Mouse (Mus musculus) bone marrow macrophage, adult 2 months (primary cell): Measurements from ENCODE around the gene Stat4.

ENCODE experiments used
- CTCF ChIP-seq: IDR thresholded peaks from 2 replicates; pipeline ENCODE4 v1.5.1; 2012; ENCODE audit warnings: low read depth, mild to moderate bottlenecking, low read length, moderate library complexity
- POLR2A ChIP-seq: IDR thresholded peaks from 2 replicates; pipeline ENCODE4 v1.6.1; 2012; ENCODE audit warnings: mild to moderate bottlenecking, low read depth, low read length, borderline replicate concordance

GRCm38 (mm10) chr1:52156351-52156750 is 169.4 kb downstream of the Stat4 start:
- TF ChIP-seq CTCF (no peak), POLR2A (no peak)
